Mouse (Mus musculus) olfactory bulb, adult 2 months (tissue): Measurements from ENCODE around the gene Dpp6.

Experiments used
- CTCF ChIP-seq: fragments of 200-500 bp; IDR thresholded peaks from 2 replicates; pipeline ENCODE4 v1.5.1; 2012; ENCODE audit warnings: low read depth, mild to moderate bottlenecking, low read length, moderate library complexity; ENCODE audit not compliant: insufficient read depth
- POLR2A ChIP-seq: fragments of 200-500 bp; IDR thresholded peaks from 2 replicates; pipeline ENCODE4 v1.6.1; 2012; ENCODE audit warnings: mild to moderate bottlenecking, low read depth, low read length, moderate library complexity; ENCODE audit not compliant: insufficient read depth

DNA sequence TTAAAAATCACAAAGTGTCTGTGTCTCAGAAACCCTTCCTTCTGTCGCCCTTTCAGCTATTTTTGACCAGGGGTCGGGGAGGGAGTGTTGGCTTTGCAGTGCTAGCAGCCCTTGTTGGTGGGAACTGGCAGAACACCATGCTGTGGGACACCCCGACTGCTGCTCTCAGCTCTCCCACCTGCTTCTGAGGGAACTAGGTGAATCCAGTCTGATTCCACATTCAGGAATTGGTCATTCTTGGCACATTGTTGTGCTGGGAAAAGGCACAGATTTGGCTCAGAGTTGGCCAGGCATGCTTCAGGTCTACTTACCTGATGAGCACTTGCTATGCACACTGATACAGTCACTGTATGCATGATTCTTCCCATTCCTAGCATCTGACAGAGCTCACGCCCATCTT lies 454.3 kb downstream of the Dpp6 start:
- TF ChIP-seq POLR2A (no peak), CTCF (no peak)
